Mouse (Mus musculus) kidney, adult 2 months (tissue): ENCODE results near the gene Acot13. TPM values are rescaled to one million over a fixed set of nuclear protein-coding genes. Genes with fewer than 3 reads are reported as not detected.

Source experiments
- DNase-seq: peaks from one replicate; pipeline ENCODE4 v3.0.0; 2021
- H3K27ac ChIP-seq: fragments of 200-500 bp; 2 replicates; pipeline ENCODE4 v1.5.1; 2012; ENCODE audit warnings: low read depth, low read length, control low read depth, inconsistent platforms; ENCODE audit not compliant: insufficient read depth
- H3K27me3 ChIP-seq: fragments of 200-500 bp; replicated peaks from 2 replicates; pipeline ENCODE4 v1.6.1; 2012; ENCODE audit warnings: mild to moderate bottlenecking, moderate library complexity, low read length, inconsistent platforms; ENCODE audit not compliant: control insufficient read depth, insufficient read depth
- H3K36me3 ChIP-seq: fragments of 200-500 bp; 2 replicates; pipeline ENCODE4 v1.6.1; 2012; ENCODE audit warnings: mild to moderate bottlenecking, moderate library complexity, low read length, inconsistent platforms; ENCODE audit not compliant: control insufficient read depth, insufficient read depth
- H3K4me1 ChIP-seq: fragments of 200-500 bp; 2 replicates; pipeline ENCODE4 v1.6.1; 2011; ENCODE audit warnings: low read length; ENCODE audit not compliant: control insufficient read depth, insufficient read depth
- H3K4me3 ChIP-seq: fragments of 200-500 bp; 2 replicates; pipeline ENCODE4 v1.5.1; 2011; ENCODE audit warnings: mild to moderate bottlenecking, low read depth, low read length, control low read depth; ENCODE audit not compliant: insufficient read depth
- CTCF ChIP-seq: fragments of 200-500 bp; conservative IDR thresholded peaks from 2 replicates; pipeline ENCODE4 v1.5.1; 2011; ENCODE audit warnings: low read depth, mild to moderate bottlenecking, control low read depth, low read length, moderate library complexity, mixed read lengths; ENCODE audit not compliant: insufficient read depth, insufficient read length
- POLR2A ChIP-seq: fragments of 200-500 bp; IDR thresholded peaks from one replicate; pipeline ENCODE4 v1.6.1; 2011; ENCODE audit warnings: low read depth, low read length, control low read depth
- WGBS: fragments of 180-500 bp; shearing (Covaris S2); methylation state at CpG from one replicate; pipeline ENCODE4 v1.1.7; 2018; 5-methylcytosine and 5-hydroxymethylcytosine counted together
- polyA plus RNA-seq: library from polyadenylated mRNA; depleted of rRNA; stranded (reverse); fragments of >200 nt; gene quantifications from 2 replicates; pipeline ENCODE4 v1.2.3, GENCODE M21; 2012

Acot13 gene
- polyA plus RNA-seq, 1 experiment: 286 TPM

DNA sequence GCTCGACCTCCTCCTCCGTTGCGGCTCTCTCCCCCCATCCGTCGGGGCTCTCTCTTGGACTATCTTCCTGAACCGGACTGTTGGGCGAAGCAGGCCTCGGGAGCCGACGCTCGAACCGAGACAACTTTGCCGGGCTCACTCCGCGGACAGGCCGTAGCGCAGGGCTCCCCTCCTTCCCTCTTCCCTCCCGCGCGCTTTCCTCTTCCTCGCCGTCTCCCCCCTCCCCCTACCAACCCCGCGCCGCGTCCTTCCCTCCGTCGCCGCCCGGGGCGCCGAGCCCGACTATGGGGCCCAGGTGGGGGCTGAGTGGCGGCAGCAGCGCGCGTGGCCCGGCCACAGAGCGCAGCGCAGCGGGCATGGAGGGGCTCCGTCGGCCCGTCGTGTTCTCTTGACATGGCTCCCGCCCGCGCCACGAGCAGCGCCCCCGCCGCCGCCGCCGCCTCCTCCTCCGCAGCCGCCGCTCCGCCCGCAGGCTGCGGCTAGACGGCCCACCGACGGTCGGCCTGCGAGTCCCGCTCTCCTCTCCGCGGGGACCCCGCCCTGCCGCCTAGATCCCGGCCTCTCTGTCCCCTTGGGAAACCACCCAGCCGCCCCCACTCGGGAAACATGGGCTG lies 29.9 kb downstream of the Acot13 start, which contains the start of gene BC005537:
Gene BC005537 (plus strand): TSS at position 350 of the 614 bp plus-strand sequence.
- H3K4me3 ChIP-seq: peak within 1 kb of the TSS; percentile 85
- peaks cover 4% of the 10 kb centered on the region for H3K36me3 ChIP-seq
- DNase-seq: no peak

DNA sequence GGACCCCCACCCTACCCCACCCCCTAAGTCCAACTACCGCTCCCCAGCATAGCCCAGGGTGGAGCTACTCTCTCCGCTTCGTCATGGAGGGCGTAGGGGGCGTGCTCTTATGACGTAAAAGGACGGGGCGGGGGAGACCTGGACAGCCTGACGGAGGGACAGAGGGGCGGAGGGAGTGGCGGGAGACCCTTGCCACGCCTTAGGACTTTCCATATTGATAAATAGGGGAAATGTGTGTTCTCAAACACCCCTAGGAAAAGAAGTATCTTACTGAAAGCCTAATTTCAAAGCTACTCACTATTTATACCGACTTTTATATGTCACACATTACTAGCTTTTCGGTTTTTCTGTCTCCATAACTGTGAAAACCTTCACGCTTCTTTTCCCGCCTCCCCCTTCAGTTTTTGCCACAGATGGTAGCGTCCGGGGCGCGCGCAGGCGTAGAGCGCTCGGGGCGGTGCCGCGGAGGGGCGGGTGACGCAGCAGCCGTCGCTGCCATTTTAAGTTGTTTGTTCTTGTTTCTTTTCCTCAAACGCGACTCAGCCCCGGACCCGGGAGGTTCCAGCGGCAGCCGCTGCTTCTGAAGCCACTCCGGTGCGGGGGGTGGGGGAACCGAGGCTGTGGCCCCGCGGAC lies 30.5 kb downstream of the Acot13 start:
- peak overlapping the region; percentile 85 for H3K4me3 ChIP-seq
- H3K36me3 ChIP-seq: peaks cover 2% of the 10 kb centered on the region
- peak; percentile 98 for DNase-seq
- under 1% methylated on average over 42 of the region's 42 CpGs for WGBS
- peak; percentile 98 for TF ChIP-seq POLR2A
- TF ChIP-seq CTCF: no peak
- peak overlapping the region; percentile 98 for H3K27ac ChIP-seq
- H3K4me1 ChIP-seq: peaks cover 11% of the 10 kb centered on the region; the same call in 1 of the 2 replicates
- no peaks in the 10 kb centered on the region for H3K27me3 ChIP-seq

More for the DNA sequence above, 29.9 kb downstream of the Acot13 start, which contains the start of gene BC005537:
- Histone ChIP-seq H3K4me1 (peaks cover 13% of the 10 kb centered on the region; the same call in 1 of the 2 replicates), H3K27me3 (no peaks in the 10 kb centered on the region), H3K27ac (peak within 1 kb of the TSS; percentile 98)
- TF ChIP-seq CTCF: no peak
- TF ChIP-seq POLR2A: no peak
- WGBS: under 1% methylated on average over 74 of the region's 74 CpGs

DNA sequence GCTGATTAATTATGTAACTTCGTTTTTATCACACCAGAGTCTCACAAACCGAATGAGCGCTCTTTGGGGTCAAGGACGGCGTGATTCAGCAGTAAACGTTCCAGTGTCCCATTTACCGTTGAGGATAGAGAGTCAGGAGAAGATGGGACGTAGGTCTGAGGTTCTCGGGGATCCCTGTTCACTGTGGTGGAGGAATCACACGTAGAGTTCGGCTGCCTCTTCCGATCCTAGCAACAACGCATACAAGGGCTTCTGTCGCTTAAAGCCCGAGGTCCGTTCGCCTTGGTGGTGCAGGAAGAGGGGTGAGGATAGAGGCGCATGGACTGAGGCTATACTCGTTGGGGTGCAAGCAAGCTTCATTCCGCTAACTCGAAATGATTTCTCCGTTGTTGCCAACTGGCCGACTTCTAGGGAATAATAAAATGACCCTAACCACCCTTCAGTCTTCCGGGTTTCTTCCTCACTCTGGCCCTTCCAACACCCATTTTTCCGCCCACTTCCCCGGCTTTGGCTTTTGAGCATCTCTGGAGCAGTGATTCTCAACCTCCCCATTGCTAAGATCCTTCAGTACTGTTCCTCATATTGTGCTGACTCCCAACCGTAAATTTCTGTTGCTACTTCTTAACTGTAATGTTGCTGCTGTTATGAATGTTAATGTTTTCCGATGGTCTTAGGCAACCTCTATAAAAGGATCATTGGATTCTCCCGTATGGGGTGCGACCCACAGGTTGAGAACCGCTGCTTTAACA lies 31.2 kb downstream of the Acot13 start:
- Histone ChIP-seq H3K27ac (peak overlapping the region; percentile 81), H3K36me3 (peaks cover 2% of the 10 kb centered on the region; the same call in 1 of the 2 replicates), H3K27me3 (no peaks in the 10 kb centered on the region), H3K4me3 (peak overlapping the region; percentile 68), H3K4me1 (peaks cover 8% of the 10 kb centered on the region; the same call in 1 of the 2 replicates)
- peak; percentile 60 for DNase-seq
- TF ChIP-seq POLR2A (no peak), CTCF (no peak)
- WGBS: under 1% methylated on average over 31 of the region's 31 CpGs

DNA sequence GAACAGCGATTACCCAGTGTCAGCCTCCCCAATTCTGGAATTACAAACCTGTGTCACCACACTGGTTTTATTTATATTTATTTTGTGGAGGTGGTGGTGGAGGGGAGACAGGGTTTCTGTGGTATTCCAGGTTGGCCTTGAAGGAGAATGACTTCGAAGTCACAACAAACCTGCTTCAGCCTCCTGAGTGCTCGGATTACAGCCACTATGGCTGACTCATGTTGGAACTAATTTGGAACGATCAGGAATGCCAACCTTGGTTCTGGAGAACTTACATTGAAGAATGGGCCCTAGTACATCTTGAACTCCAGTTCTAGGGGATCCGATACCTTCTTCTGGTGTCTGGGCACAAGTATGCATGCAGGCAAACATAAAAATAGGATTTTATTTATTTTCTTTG lies 32.0 kb downstream of the Acot13 start:
- 55% methylated on average over 5 of the region's 5 CpGs for WGBS
- peak; percentile 15 for DNase-seq
- Histone ChIP-seq H3K27ac (peak overlapping the region; percentile 81), H3K27me3 (no peaks in the 10 kb centered on the region), H3K36me3 (no peaks in the 10 kb centered on the region), H3K4me1 (peaks cover 5% of the 10 kb centered on the region; the same call in 1 of the 2 replicates), H3K4me3 (no peak overlapping the region)
- TF ChIP-seq POLR2A (no peak), CTCF (no peak)

DNA sequence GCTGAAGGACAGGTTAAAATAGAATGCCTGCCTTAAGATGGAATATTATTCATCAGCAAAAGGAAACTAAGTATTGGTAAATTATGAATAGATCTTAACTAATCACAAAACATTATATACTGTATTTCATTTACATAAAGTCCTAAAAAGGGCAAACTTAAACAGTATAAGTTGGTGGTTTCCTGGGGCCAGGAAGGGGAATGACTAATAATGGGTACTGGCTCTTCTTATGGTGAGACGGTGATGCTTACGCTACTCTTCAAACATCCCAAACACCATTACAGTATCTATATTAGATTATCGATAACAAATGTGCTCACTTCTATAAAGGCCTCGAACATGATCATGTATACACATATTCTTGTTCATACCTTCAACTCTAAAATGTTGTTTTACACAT lies 32.7 kb downstream of the Acot13 start:
- DNase-seq: no peak
- Histone ChIP-seq H3K4me3 (no peak overlapping the region), H3K27me3 (no peaks in the 10 kb centered on the region), H3K27ac (no peak overlapping the region), H3K4me1 (peaks cover 3% of the 10 kb centered on the region; the same call in 1 of the 2 replicates), H3K36me3 (no peaks in the 10 kb centered on the region)
- WGBS: 97% methylated on average over 4 of the region's 4 CpGs
- TF ChIP-seq POLR2A: no peak
- no peak for TF ChIP-seq CTCF

DNA sequence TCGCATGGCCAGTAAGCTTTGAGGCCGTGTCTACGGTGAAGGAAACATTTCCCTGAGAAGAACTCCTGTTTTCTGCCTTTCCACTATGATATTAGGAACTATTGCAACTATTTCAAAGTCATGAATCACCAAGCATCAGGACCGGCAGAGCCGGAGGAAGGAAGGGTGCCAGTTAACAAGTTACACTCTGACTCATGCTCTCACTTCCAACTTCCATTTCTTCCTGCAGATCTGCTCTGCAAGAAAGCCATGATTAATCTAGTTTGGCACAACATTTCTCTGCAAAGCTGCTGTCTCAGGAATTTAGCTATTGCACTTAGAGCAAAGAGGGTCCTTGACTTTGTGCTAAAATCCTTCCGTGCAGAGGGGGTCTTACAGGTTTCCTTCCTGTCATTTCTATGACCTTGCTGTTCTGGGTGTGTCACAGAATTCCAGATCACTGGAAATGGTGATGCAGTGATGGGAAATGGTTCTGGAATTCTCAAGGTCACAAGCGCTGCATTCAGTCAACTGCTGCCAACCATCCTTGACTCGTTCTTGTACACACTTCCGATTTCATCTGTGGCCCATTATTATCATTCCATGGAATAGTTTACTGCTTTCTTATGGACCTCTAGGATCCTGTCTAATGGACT lies 38.8 kb downstream of the Acot13 start:
- Histone ChIP-seq H3K27me3 (no peaks in the 10 kb centered on the region), H3K27ac (no peak overlapping the region), H3K36me3 (no peaks in the 10 kb centered on the region), H3K4me1 (no peaks in the 10 kb centered on the region), H3K4me3 (no peak overlapping the region)
- 65% methylated on average over 9 of the region's 9 CpGs for WGBS
- no peak for TF ChIP-seq CTCF
- TF ChIP-seq POLR2A: no peak
- no peak for DNase-seq

DNA sequence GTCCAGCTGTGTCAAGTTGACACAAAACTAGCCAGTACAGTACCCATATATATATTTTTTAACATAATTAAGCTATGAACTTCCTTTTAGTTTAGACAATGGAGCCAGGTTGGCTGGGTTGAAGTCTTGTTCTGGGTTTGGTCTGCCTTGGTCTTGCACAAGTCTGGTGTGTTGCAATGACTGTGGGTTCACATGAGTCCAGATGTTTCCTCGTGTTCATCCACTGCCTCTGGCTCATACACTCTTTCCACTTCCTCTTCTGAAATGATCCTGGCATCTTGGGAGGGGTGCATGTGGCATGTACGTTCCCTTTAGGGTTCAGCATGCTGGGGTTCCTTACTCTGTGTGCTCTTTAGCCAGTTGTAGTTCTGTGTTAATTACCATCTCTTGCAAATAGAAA lies 40.0 kb downstream of the Acot13 start:
- H3K36me3 ChIP-seq: no peaks in the 10 kb centered on the region
- H3K27ac ChIP-seq: no peak overlapping the region
- 77% methylated on average over 2 of the region's 2 CpGs for WGBS
- no peak for TF ChIP-seq POLR2A
- no peak for TF ChIP-seq CTCF
- H3K27me3 ChIP-seq: no peaks in the 10 kb centered on the region
- DNase-seq: peak; percentile 31
- no peak overlapping the region for H3K4me3 ChIP-seq
- H3K4me1 ChIP-seq: no peaks in the 10 kb centered on the region
